Mouse (Mus musculus) spleen, adult 2 months (tissue): Measurements from ENCODE around the gene Smim9. TPM values are rescaled to one million over a fixed set of nuclear protein-coding genes. Genes with fewer than 3 reads are reported as not detected.

Experiments used
- DNase-seq, 2 experiments: peaks; one replicate each; pipeline versions ENCODE4 v3.0.0 to v3.0.0-alpha.2; 2012 to 2021; ENCODE audit warnings: low spot score in 2 of 2, low read depth in 1 of 2
- H3K27ac ChIP-seq: fragments of 200-500 bp; 2 replicates; pipeline ENCODE4 v1.5.1; 2012; ENCODE audit warnings: low read length, inconsistent platforms; ENCODE audit not compliant: insufficient read depth
- H3K27me3 ChIP-seq: fragments of 200-500 bp; 2 replicates; pipeline ENCODE4 v1.6.1; 2012; ENCODE audit warnings: mild to moderate bottlenecking, moderate library complexity, low read length, inconsistent platforms; ENCODE audit not compliant: control insufficient read depth, insufficient read depth
- H3K36me3 ChIP-seq: fragments of 200-500 bp; 2 replicates; pipeline ENCODE4 v1.6.1; 2012; ENCODE audit warnings: mild to moderate bottlenecking, low read length, inconsistent platforms; ENCODE audit not compliant: control insufficient read depth, insufficient read depth
- H3K4me1 ChIP-seq: fragments of 200-500 bp; 2 replicates; pipeline ENCODE4 v1.6.1; 2011; ENCODE audit warnings: inconsistent platforms; ENCODE audit not compliant: control insufficient read depth, insufficient read depth, insufficient read length
- H3K4me3 ChIP-seq: fragments of 200-500 bp; 2 replicates; pipeline ENCODE4 v1.5.1; 2011; ENCODE audit warnings: mild to moderate bottlenecking, inconsistent platforms; ENCODE audit not compliant: insufficient read depth, insufficient read length; ENCODE audit errors: extremely low read depth
- CTCF ChIP-seq: fragments of 200-500 bp; IDR thresholded peaks from 2 replicates; pipeline ENCODE4 v1.5.1; 2011; ENCODE audit warnings: mild to moderate bottlenecking, inconsistent platforms; ENCODE audit not compliant: insufficient read depth, insufficient read length, insufficient replicate concordance; ENCODE audit errors: extremely low read depth
- POLR2A ChIP-seq: fragments of 200-500 bp; IDR thresholded peaks from 2 replicates; pipeline ENCODE4 v1.6.1; 2011; ENCODE audit warnings: low read depth, low read length, inconsistent platforms
- WGBS: fragments of 180-500 bp; shearing (Covaris S2); methylation state at CpG from one replicate; pipeline ENCODE4 v1.1.7; 2018; 5-methylcytosine and 5-hydroxymethylcytosine counted together
- polyA plus RNA-seq: library from polyadenylated mRNA; depleted of rRNA; stranded (reverse); fragments of >200 nt; gene quantifications from 2 replicates; pipeline ENCODE4 v1.2.3, GENCODE M21; 2012; rRNA removed

Gene Smim9
- polyA plus RNA-seq, 1 experiment: not detected

DNA sequence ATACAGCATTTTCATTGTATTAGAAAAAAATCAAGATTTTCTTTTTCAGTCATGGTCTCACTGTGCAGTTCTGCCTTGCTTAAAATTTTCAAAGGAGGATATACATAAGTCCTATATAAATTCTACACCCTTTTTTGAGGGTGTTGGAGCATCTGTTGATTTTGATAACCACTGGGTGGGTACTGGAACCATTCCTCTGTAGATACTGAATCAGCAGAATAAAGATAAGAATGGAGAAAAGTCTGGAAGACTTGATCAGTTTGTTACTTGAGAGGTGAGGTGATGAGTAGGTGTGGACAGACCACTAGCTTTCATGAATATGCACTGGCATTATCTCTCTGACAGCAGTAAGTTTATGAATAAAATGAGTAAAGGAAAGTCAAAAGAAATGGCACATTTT lies 48.0 kb downstream of the Smim9 start:
- Histone ChIP-seq H3K4me3 (no peak overlapping the region), H3K27ac (no peak overlapping the region), H3K36me3 (peaks cover 1% of the 10 kb centered on the region; the same call in 1 of the 2 replicates), H3K4me1 (no peaks in the 10 kb centered on the region), H3K27me3 (no peaks in the 10 kb centered on the region)
- no peak for DNase-seq
- no peak for TF ChIP-seq CTCF
- TF ChIP-seq POLR2A: no peak

DNA sequence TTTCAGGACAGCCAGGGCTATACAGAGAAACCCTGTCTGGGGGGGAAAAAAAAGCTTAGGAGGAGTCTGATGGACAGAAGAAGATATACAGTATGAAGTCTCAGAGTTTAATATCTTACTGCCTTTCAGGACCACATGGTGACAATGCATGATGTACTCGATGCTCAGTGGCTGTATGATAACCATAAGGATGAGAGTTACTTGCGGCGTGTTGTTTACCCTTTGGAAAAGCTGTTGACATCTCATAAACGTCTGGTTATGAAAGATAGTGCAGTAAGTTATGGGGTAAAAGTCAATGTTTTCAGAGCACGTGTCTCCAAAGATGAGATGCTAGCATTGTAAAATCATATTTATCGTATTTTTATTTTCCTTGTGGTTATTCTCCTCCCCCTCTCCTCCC lies 61.3 kb downstream of the Smim9 start:
- Histone ChIP-seq H3K4me1 (peaks cover 2% of the 10 kb centered on the region; the same call in 1 of the 2 replicates), H3K4me3 (no peak overlapping the region), H3K36me3 (peaks cover 13% of the 10 kb centered on the region), H3K27ac (no peak overlapping the region), H3K27me3 (no peaks in the 10 kb centered on the region)
- no peak for DNase-seq
- TF ChIP-seq CTCF: no peak
- no peak for TF ChIP-seq POLR2A
- WGBS: 88% methylated on average over 6 of the region's 6 CpGs

DNA sequence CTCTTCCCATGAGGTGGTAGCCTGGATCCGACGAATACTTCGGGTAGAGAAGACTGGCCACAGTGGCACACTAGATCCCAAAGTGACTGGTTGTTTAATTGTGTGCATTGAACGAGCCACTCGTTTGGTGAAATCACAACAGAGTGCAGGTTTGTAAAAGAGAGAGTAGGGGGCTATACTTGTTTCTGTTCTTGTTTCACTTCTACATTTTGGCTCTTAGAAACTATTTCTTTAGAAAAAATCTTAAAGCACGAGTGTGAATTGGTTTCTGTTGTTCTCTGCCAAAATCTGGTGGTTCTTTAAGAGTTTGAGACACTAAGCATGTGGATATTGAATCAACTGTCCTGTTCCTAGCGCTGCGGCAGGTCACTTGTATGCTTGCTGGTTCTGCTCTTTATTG lies 64.8 kb downstream of the Smim9 start:
- 69% methylated on average over 8 of the region's 8 CpGs for WGBS
- Histone ChIP-seq H3K4me3 (no peak overlapping the region), H3K27me3 (no peaks in the 10 kb centered on the region), H3K36me3 (peaks cover 3% of the 10 kb centered on the region; the same call in 1 of the 2 replicates), H3K27ac (no peak overlapping the region), H3K4me1 (peaks cover 2% of the 10 kb centered on the region; the same call in 1 of the 2 replicates)
- no peak for TF ChIP-seq POLR2A
- DNase-seq: no peak

DNA sequence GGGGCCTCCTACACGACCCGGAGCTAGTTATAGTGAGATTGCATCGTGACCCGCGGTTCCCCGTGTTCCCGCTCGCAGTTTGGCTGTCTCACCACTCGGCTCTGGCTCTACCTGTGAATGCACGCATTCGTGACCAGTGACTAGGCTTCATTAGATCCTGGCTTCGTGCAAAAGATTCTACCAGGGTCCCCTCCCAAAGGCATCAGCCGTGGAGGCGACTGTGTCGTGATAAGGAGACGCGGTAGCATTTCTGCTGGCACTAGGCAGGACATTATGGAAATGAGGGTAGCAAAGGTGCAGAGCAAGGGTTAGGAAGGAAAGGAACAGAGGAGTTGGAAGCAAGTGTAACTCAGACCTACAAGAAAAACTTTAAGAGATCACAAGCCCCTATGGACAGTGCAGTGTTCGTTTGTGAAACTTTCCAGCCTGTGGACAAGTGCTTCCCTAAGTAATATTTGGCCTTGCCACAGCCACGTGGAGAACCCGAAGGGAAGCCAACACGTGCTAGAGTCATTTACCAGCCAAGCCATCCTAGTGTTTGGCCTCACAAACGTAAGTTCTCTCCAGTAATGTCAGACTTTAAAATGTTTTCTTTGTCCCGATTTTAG lies 67.3 kb downstream of the Smim9 start:
- TF ChIP-seq POLR2A (no peak; the same call in 1 of the 2 replicates), CTCF (no peak)
- Histone ChIP-seq H3K36me3 (no peaks in the 10 kb centered on the region; the same call in 1 of the 2 replicates), H3K4me3 (peak overlapping the region; percentile 74), H3K27me3 (no peaks in the 10 kb centered on the region), H3K27ac (peak overlapping the region; percentile 74), H3K4me1 (peaks cover 2% of the 10 kb centered on the region; the same call in 1 of the 2 replicates)
- no peak for DNase-seq
- WGBS: 24% methylated on average over 23 of the region's 23 CpGs

Other genes starting within 250 kb of the Smim9 start
- 2.5 and 3.1 TPM in 2 replicates for gene Gab3, start 78.3 kb downstream of the Smim9 start, polyA plus RNA-seq
- 11.9 and 12.9 TPM in 2 replicates for gene Dkc1, start 67.9 kb downstream of the Smim9 start, polyA plus RNA-seq
- 113 and 116 TPM in 2 replicates for gene Mpp1, start 32.8 kb downstream of the Smim9 start, polyA plus RNA-seq
- 2.6 and 2.8 TPM in 2 replicates for gene Fundc2, start 218.6 kb upstream of the Smim9 start, polyA plus RNA-seq
- 0.21 and 0.22 TPM in 2 replicates for gene F8, start 218.8 kb upstream of the Smim9 start, polyA plus RNA-seq